Mouse (Mus musculus): ENCODE results near the gene Tra2b. TPM values are rescaled to one million over a fixed set of nuclear protein-coding genes. Genes with fewer than 3 reads are reported as not detected.
A peak's percentile ranks its signal among the peaks of the same experiment; 100 is the strongest.

Tra2b gene
- polyA plus RNA-seq, 1 experiment from 2014 or later, result 282 TPM

- Histone ChIP-seq H3K4me2 (ENCODE audit: low read depth, low read length) (no peak overlapping the region), H3K9me3 (ENCODE audit: control insufficient read depth, low read length) (no peaks in the 10 kb centered on the region), H3K27ac (ENCODE audit: low read length) (no peak overlapping the region), H3K4me1 (ENCODE audit: control insufficient read depth, insufficient read depth, low read length) (no peaks in the 10 kb centered on the region), H3K4me3 (ENCODE audit: low read length) (no peak overlapping the region), H3K9ac (ENCODE audit: low read depth, low read length) (no peak overlapping the region), H3K27me3 (replicated peaks; ENCODE audit: control insufficient read depth, insufficient read depth, low read length) (no peaks in the 10 kb centered on the region), H3K36me3 (ENCODE audit: control insufficient read depth, insufficient read depth, low read length) (no peaks in the 10 kb centered on the region)
- no peak for ATAC-seq
Measured at GRCm38 (mm10) chr16:22276536-22276935, 10.7 kb upstream of the Tra2b start.

- Histone ChIP-seq H3K9ac (ENCODE audit: low read depth, low read length) (no peak overlapping the region), H3K4me3 (ENCODE audit: low read length) (no peak overlapping the region), H3K9me3 (ENCODE audit: control insufficient read depth, low read length) (no peaks in the 10 kb centered on the region), H3K4me1 (ENCODE audit: control insufficient read depth, insufficient read depth, low read length) (no peaks in the 10 kb centered on the region), H3K27ac (ENCODE audit: low read length) (no peak overlapping the region), H3K36me3 (ENCODE audit: control insufficient read depth, insufficient read depth, low read length) (no peaks in the 10 kb centered on the region), H3K27me3 (replicated peaks; ENCODE audit: control insufficient read depth, insufficient read depth, low read length) (no peaks in the 10 kb centered on the region), H3K4me2 (ENCODE audit: low read depth, low read length) (no peak overlapping the region)
- WGBS, result 62% methylated on average over 2 of the region's 2 CpGs
- no peak for ATAC-seq
Measured at GRCm38 (mm10) chr16:22275142-22275541, 9.3 kb upstream of the Tra2b start.

- no peak overlapping the region for H3K27ac ChIP-seq (ENCODE audit: low read length)
- H3K4me2 ChIP-seq (ENCODE audit: low read depth, low read length), result no peak overlapping the region
- H3K27me3 ChIP-seq (replicated peaks; ENCODE audit: control insufficient read depth, insufficient read depth, low read length), result no peaks in the 10 kb centered on the region
- H3K4me3 ChIP-seq (ENCODE audit: low read length), result no peak overlapping the region
- H3K36me3 ChIP-seq (ENCODE audit: control insufficient read depth, insufficient read depth, low read length), result no peaks in the 10 kb centered on the region
- ATAC-seq, result no peak
- H3K9ac ChIP-seq (ENCODE audit: low read depth, low read length), result no peak overlapping the region
- 59% methylated on average over 3 of the region's 3 CpGs for WGBS
- H3K4me1 ChIP-seq (ENCODE audit: control insufficient read depth, insufficient read depth, low read length), result 0 out of 2 replicates have a peak, but pooled peaks cover 3% of the 10 kb centered on the region
- no peaks in the 10 kb centered on the region for H3K9me3 ChIP-seq (ENCODE audit: control insufficient read depth, low read length)
Measured at GRCm38 (mm10) chr16:22270491-22270890, 4.7 kb upstream of the Tra2b start.

GRCm38 (mm10) chr16:22266384-22266783 is 579 bp upstream of the Tra2b start:
- H3K4me1 ChIP-seq (ENCODE audit: control insufficient read depth, insufficient read depth, low read length), result peaks cover 12% of the 10 kb centered on the region; the same call in 1 of the 2 replicates
- H3K9me3 ChIP-seq (ENCODE audit: control insufficient read depth, low read length), result no peaks in the 10 kb centered on the region
- H3K36me3 ChIP-seq (ENCODE audit: control insufficient read depth, insufficient read depth, low read length), result no peaks in the 10 kb centered on the region
- H3K27me3 ChIP-seq (replicated peaks; ENCODE audit: control insufficient read depth, insufficient read depth, low read length), result no peaks in the 10 kb centered on the region
- whole genome bisulfite sequencing, result 28% methylated on average over 8 of the region's 8 CpGs
- H3K9ac ChIP-seq (ENCODE audit: low read depth, low read length), result peak overlapping the region; percentile 68
- peak overlapping the region; percentile 82 for H3K4me3 ChIP-seq (ENCODE audit: low read length)
- H3K27ac ChIP-seq (ENCODE audit: low read length), result peak overlapping the region; percentile 35
- H3K4me2 ChIP-seq (ENCODE audit: low read depth, low read length), result peak overlapping the region; percentile 64
- ATAC-seq, result peak; percentile 7

GRCm38 (mm10) chr16:22264962-22265848 is 600 bp downstream of the Tra2b start:
- Histone ChIP-seq H3K4me1 (ENCODE audit: control insufficient read depth, insufficient read depth, low read length) (peaks cover 14% of the 10 kb centered on the region), H3K9ac (ENCODE audit: low read depth, low read length) (peak overlapping the region; percentile 98), H3K36me3 (ENCODE audit: control insufficient read depth, insufficient read depth, low read length) (no peaks in the 10 kb centered on the region), H3K4me3 (ENCODE audit: low read length) (peak overlapping the region; percentile 82), H3K4me2 (ENCODE audit: low read depth, low read length) (peak overlapping the region; percentile 78), H3K27ac (ENCODE audit: low read length) (peak overlapping the region; percentile 88), H3K9me3 (ENCODE audit: control insufficient read depth, low read length) (no peaks in the 10 kb centered on the region), H3K27me3 (replicated peaks; ENCODE audit: control insufficient read depth, insufficient read depth, low read length) (no peaks in the 10 kb centered on the region)
- WGBS, result under 1% methylated on average over 78 of the region's 81 CpGs
- peak; percentile 73 for ATAC-seq

- no peaks in the 10 kb centered on the region for H3K9me3 ChIP-seq (ENCODE audit: control insufficient read depth, low read length)
- H3K27ac ChIP-seq (ENCODE audit: low read length), result peak overlapping the region; percentile 88
- H3K36me3 ChIP-seq (ENCODE audit: control insufficient read depth, insufficient read depth, low read length), result no peaks in the 10 kb centered on the region
- ATAC-seq, result peak; percentile 45
- H3K4me1 ChIP-seq (ENCODE audit: control insufficient read depth, insufficient read depth, low read length), result peaks cover 14% of the 10 kb centered on the region
- WGBS, result 2% methylated on average over 16 of the region's 16 CpGs
- peak overlapping the region; percentile 98 for H3K9ac ChIP-seq (ENCODE audit: low read depth, low read length)
- H3K27me3 ChIP-seq (replicated peaks; ENCODE audit: control insufficient read depth, insufficient read depth, low read length), result no peaks in the 10 kb centered on the region
- H3K4me2 ChIP-seq (ENCODE audit: low read depth, low read length), result peak overlapping the region; percentile 78
- peak overlapping the region; percentile 82 for H3K4me3 ChIP-seq (ENCODE audit: low read length)
Measured at GRCm38 (mm10) chr16:22264232-22264961, 1.4 kb downstream of the Tra2b start.

GRCm38 (mm10) chr16:22263124-22263523 is 2.7 kb downstream of the Tra2b start:
- Histone ChIP-seq H3K27me3 (replicated peaks; ENCODE audit: control insufficient read depth, insufficient read depth, low read length) (no peaks in the 10 kb centered on the region), H3K4me3 (ENCODE audit: low read length) (peak overlapping the region; percentile 82), H3K4me2 (ENCODE audit: low read depth, low read length) (peak overlapping the region; percentile 78), H3K36me3 (ENCODE audit: control insufficient read depth, insufficient read depth, low read length) (no peaks in the 10 kb centered on the region), H3K9ac (ENCODE audit: low read depth, low read length) (peak overlapping the region; percentile 98), H3K9me3 (ENCODE audit: control insufficient read depth, low read length) (no peaks in the 10 kb centered on the region), H3K4me1 (ENCODE audit: control insufficient read depth, insufficient read depth, low read length) (peaks cover 14% of the 10 kb centered on the region), H3K27ac (ENCODE audit: low read length) (no peak overlapping the region)
- no peak for ATAC-seq

GRCm38 (mm10) chr16:22261563-22261962 is 4.2 kb downstream of the Tra2b start:
- H3K4me2 ChIP-seq (ENCODE audit: low read depth, low read length), result no peak overlapping the region
- H3K9ac ChIP-seq (ENCODE audit: low read depth, low read length), result no peak overlapping the region
- WGBS, result 83% methylated on average over 2 of the region's 2 CpGs
- no peak overlapping the region for H3K4me3 ChIP-seq (ENCODE audit: low read length)
- H3K36me3 ChIP-seq (ENCODE audit: control insufficient read depth, insufficient read depth, low read length), result no peaks in the 10 kb centered on the region
- H3K27me3 ChIP-seq (replicated peaks; ENCODE audit: control insufficient read depth, insufficient read depth, low read length), result no peaks in the 10 kb centered on the region
- ATAC-seq, result no peak
- H3K27ac ChIP-seq (ENCODE audit: low read length), result no peak overlapping the region
- peaks cover 12% of the 10 kb centered on the region for H3K4me1 ChIP-seq (ENCODE audit: control insufficient read depth, insufficient read depth, low read length)
- no peaks in the 10 kb centered on the region for H3K9me3 ChIP-seq (ENCODE audit: control insufficient read depth, low read length)

GRCm38 (mm10) chr16:22260423-22261143 is 5.2 kb downstream of the Tra2b start:
- no peak overlapping the region for H3K27ac ChIP-seq (ENCODE audit: low read length)
- peak overlapping the region; percentile 25; the same call in 1 of the 2 replicates for H3K4me2 ChIP-seq (ENCODE audit: low read depth, low read length)
- H3K4me1 ChIP-seq (ENCODE audit: control insufficient read depth, insufficient read depth, low read length), result peaks cover 11% of the 10 kb centered on the region
- H3K9me3 ChIP-seq (ENCODE audit: control insufficient read depth, low read length), result no peaks in the 10 kb centered on the region
- no peaks in the 10 kb centered on the region for H3K27me3 ChIP-seq (replicated peaks; ENCODE audit: control insufficient read depth, insufficient read depth, low read length)
- H3K9ac ChIP-seq (ENCODE audit: low read depth, low read length), result no peak overlapping the region
- no peak overlapping the region for H3K4me3 ChIP-seq (ENCODE audit: low read length)
- ATAC-seq, result no peak
- WGBS, result 47% methylated on average over 3 of the region's 3 CpGs
- no peaks in the 10 kb centered on the region for H3K36me3 ChIP-seq (ENCODE audit: control insufficient read depth, insufficient read depth, low read length)

Data from intestine, embryonic 16.5 days (tissue).